Mouse (Mus musculus) ovary, postnatal 14 days (tissue): ENCODE measurements at regions not wholly inside any gene's neighbourhood (a gene's known extent, or its start where the extent isn't known, plus 50 kb on each side); places are given as distances from the start of the nearest gene placed in this dataset.

ENCODE experiments used
- DNase-seq: peaks from one replicate; pipeline ENCODE4 v3.0.0; 2022; ENCODE audit warnings: low spot score

DNA sequence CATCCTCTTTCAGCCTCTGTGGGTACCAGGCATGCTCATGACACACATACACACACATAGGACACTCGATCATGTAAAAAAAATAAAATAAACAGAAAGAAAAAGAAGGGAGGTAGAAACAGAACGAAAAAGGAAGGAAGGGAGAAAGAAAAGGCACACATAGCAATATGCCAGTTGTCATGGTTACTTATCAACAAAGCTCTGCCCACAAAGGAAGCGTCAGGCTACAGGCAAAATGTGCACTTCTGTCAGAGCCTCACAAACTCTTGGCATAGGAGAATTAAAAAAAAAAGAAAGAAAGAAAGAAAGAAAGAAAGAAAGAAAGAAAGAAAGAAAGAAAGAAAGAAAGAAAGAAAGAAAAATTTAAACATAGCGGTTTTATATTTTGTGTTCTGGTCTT is 56.9 kb upstream of the Sox2 start:
- DNase-seq: no peak

DNA sequence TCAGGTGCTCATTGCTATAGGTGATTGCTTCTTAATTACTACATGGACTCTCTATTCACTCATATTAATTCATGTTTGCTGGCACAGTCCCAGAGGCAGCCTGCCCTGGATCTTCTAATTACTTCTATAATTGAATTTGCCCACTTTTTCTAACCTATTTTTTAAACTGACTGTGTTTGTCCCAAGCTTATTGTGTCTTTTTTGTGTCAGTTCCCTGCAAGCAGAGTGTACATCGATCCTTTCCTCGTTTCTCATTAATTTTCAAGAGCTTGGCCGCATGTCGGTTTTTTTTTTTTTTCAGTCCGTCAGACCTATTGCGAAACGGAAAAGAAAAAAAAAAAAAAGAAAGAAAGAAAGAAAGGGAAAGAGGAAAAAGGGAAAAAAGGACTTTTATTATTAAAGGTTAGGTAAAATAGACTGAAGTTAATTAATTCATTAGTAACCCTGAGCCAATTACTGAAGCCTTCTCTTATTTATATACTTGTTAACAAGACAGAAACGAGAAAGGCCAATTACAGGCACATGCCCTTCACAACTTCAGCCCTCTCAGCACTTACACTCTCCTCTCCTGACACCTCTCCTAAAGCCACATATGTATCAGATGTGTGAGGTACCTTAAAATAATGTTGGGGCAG is 72.2 kb upstream of the Sox2 start:
- DNase-seq: no peak

DNA sequence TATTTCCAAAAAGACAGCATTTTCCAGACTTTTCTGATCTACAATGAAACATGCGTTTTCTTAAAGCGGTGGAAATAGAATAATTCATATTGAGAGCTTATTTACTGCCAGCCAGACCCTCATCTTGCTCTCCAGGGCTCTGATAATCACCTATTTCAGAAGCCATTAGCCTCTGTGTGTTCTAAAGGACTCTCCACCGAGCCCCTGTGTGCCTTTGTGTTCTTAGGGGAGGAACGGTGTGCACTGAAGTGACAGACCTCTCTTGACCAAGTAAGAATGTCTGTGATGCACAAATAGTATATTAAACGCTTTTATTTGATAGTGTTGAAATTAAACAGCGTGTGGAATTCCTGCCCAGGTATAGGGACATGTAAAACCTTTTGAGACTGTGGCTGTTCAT is 73.1 kb upstream of the Sox2 start:
- no peak for DNase-seq

DNA sequence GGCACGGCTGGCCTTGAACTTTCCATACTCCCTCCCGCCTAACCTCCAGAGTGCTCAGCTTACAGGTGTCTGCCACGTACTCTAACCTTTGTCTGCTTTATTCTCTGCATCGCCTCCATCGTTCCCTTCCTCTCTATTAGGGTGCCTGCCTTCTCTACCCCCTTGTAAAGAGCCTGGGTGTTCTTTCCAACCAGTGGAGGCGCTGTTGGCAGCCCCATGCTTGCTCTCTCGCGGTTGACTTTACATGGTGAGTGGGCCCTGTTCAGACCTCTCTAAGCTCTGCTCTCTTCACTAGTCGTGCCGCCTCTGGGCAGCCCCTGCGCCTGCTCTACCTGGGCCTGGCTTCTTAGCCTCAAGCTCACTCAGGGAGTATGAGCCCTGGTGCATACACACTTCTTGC is 74.0 kb upstream of the Sox2 start:
- DNase-seq: no peak

DNA sequence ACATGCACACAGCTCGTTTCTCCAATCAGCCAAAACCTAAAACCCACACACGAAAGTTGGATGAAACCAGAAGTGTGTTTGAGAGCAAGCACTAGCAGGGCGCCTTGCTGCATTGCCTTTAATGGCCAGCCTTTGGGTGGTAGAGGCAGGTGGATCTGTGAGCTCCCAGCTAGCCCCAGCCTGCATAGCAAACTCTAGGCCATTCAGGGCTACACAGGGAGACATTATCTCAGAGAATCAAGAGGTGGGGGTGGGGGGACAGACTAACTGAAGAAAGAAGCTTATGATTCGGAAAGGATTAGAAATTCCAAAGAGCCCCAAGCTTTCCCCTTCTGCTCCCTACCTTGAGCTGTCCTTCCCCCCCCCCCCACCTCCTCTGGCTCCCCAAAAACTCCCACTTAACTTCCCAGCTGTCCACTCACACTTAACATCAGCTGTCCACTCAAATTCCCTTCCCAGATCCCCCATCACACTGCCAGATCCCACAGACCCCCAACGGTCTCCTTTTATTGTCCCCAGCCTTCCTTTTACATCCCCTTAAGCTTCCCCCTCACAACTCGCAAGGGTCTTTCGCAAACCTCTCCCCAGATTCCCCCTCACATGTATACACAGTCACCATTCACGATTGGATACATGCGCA is 75.4 kb upstream of the Sox2 start:
- no peak for DNase-seq

DNA sequence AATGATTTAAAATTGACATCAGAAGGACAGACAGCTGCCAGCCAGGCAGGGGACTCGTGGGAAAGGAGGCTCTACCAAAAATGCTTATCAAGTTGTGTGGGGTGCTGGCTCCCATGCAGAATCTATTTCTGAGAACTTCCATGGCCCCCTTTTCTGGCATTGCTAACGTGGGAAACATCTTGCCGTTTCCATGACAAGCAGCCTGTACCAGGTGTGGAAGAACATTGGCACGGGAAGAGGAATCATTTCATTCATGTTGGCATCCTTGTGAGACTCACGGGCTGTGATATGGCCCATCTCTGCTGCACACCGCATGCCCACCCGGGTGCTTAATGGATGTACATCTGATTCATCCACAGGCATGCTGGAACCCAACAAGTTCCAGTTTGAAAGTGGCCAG is 76.9 kb upstream of the Sox2 start:
- no peak for DNase-seq

DNA sequence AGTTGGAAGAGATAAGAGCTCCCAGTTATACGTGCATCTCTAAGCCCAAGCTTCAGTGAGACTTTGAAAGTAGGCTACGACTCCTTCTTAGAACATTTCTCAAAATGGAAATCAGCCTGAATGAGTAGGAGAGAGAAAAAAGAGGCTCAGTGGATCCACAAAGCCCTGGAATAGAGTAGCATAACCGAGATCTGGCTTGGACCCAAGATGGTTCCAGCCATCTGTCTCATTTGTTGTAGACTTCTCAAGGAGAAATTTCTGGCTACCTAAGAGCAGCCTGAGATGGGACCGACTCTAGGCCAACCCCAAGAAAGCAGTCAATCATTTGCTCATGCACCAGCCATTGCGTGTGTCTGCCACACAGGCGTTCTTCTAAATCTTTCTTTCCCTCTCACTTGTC is 78.1 kb upstream of the Sox2 start:
- DNase-seq: no peak

DNA sequence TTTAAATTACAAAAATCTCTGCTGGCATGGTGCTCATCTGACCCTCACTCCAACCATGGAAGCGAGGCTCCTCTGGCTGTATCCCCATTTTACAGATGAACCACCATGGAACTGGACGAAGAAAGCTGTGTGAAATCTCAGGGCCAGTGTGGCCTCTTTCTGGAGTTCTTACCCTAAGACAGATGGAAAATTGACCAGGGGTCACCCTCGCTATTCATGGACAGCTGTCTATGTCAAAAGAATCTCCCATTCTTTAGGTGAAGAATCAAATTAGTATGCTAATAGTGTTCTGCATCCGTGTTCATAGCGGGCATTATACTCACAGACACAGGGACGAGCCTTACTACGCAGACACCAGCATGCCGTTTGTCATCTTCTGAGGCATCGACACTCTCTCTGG is 78.6 kb upstream of the Sox2 start:
- no peak for DNase-seq

DNA sequence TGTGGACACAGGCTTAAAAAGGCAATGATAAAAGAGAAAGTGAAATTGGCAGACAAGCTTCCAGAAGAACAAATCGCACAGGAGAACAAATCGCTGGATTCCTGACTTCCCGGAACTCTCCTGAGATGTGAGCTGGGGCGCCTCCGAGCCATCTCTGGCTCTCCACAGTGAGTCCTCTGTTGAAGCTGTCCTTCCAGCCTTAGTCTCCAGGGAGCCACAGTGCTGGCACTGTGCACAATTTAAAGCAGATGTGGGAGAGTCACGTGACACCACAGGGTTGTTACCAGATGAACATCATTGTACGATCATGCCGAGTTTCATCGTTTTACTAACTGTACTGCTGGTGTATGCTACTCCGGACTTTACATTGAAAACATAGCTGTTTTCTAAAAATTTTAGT is 80.2 kb upstream of the Sox2 start:
- no peak for DNase-seq

DNA sequence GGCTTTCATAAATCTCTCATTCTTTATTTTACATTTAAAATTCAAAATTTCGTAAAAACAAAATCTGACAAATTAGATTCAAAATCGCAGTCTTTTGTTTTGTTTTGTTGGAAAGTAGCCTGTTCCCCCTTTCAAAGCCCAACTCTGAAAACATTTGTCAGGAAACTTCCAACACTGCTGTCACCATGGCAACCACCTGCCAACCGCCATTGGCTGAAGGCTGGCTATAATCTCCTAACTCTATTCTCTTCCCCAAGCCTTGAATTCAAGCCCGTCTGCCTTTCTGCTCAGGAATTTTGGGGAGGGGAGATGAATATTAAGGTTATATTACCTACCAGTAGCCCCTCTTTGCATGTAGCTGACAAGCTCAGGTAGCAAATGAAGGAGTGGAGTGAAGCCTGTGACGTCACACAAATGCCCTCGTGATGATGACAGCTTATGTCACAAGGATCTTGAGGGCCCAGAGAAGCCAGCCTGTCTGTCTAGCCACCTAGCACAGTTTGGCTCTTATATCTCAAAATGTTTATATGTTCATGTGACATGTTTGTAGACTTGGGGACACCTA is 82.0 kb upstream of the Sox2 start:
- no peak for DNase-seq

DNA sequence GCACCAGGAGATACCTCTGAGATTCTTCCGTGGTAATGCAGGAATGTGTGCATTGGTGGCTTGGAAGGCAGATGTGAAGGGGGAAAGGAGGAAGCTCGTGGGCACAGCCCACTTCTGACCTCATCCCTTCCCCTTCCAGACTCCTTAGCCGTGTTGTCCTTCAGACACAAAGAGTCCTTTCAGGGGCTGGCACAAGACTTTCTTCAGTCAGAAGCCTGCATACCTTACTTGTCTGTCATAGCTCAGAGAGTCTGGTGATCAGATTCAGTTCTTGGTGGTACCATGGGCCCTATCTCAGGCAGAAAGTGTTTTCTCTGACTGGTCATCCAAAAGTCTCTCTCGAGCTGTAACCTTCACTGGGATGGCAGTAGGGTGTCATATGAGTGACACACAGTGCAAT is 84.8 kb upstream of the Sox2 start:
- no peak for DNase-seq

DNA sequence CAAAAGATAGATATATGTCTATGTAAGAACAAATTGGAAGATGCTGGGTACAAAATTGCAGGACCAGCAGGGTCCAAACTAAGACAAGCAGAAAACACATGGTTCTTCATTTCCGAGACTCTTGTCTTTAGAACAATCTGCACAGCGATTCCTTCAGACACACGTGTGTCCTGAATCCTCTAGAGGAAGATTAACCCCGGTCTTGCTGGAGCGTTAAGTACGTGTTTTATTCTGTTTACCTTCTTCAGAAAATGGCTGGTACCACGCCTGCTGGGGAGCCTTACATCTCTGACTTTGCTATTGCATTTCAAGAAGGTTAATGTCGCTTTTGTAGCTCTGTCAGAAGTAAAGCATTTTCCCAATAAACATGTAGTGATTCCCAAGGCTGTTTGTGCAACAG is 87.3 kb upstream of the Sox2 start:
- DNase-seq: no peak

DNA sequence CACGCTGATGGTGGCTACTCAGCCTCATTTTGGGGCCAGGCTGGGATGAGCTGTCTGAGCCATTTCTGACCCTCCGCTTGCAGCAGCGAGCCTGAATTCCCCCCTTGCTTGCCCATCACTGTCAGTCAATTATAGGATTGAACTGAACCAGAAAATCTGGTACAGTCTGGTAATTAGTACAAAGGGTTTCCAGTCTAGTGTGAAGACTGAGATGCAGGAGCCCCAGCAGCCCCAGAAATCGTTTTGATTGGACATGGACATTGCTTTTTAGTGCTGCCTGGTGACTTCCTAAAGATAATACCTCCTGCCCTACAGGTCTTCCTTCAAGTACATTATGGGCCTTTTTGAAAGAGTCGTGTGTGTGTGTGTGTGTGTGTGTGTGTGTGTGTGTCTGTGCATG is 88.5 kb upstream of the Sox2 start:
- DNase-seq: no peak

DNA sequence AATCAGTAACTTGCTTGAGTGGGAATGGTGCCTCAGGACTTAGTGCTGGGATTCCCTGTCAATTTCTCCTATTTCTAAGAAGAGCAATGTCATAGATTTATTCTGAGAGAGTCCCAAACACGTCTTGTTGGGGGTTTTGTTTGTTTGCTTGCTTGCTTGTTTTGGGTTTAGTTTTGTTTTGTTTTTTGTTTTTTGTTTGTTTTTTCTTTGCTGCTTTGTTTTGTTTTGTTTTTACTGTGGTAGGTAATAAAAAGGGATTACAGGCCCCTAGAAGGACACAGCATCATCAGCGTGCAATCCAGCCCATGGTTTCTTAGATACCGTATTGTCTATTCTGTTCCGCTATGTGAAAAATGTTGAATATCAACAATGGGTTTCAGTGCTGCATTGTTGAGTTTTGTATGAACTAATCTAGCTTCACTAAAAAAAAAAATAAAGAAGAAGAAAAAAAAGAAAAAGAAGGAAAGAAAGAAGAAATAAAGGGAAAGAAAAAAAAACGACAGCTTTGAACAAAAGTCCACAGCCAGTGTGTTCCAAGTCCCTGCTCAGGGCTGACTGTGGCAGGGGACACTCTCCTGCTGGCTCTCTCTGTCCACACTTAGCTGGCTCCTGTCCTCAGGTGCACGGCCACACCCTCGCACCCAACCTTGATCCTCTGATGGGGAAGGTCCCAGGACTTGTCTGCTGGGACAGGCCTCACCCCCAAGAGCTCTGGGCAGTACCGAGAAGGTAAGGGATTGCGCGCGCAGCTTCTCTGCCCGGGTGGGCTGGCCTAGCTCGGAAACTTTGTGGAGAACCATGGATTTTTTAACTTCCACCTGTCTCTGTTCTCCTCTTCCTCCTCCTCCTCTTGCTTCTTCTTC is 90.1 kb upstream of the Sox2 start:
- DNase-seq: no peak

DNA sequence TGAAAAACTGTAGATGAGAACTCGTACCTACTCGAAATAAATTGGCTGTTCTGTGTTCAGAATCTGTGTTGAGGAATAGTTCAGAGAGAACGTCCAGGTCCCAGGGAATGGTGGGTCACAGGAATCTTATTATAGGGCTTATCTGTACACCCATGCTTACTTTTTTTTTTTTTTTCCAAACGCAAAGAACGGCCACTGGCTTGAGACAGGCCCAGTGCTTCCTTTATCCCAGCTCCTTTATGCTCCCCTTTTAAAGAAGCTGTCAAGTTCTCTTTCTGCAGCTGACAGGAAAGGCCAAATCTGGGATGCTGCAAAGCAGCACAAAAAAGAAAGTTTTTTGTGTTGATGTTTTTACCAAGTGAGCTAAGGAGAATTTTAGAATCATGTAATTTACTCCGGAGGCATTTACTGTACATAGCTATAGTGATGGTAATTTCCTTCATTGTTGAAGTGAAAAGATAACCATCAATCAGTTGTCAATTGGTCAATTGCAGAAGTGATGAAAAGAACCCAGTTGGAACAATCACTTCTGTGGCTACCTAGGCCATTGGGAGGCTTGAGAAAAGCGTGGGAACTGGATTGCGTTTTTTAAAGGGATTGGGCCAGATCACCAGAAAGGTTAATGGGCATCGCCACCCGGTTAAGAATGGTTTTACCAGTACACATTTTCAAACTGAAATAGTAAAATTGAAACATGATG is 91.2 kb upstream of the Sox2 start:
- DNase-seq: no peak

DNA sequence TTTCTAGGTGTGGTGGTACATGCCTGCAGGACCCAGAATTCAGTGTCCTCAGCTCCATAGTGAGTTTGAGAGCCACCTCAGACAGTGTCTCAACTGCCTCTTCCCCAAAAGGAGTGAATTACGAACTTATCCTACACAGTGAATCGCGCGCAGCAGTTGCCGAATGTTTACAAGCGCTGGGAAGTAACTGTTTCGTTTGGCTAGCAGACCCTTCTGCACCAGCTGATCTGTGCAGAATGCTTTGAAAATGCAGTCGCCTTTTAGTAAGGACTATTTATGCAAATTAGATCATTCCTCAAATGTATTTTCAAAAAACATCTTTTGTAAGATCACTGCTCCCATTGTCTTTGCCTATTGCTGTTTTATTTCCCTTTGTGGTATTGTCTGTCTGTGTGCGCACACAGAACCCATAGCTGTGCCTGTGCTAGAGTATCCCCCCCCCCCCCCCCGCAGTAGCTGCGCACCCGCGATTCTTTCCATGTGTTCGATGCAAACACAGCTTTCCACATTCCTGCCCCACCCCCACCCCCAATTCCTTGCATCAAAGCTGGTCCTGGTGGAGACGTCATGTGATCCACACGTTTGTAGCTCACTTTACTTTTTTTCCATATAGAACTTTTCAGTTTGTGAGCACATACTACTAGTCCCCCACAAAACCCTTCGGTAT is 97.5 kb upstream of the Sox2 start:
- no peak for DNase-seq

DNA sequence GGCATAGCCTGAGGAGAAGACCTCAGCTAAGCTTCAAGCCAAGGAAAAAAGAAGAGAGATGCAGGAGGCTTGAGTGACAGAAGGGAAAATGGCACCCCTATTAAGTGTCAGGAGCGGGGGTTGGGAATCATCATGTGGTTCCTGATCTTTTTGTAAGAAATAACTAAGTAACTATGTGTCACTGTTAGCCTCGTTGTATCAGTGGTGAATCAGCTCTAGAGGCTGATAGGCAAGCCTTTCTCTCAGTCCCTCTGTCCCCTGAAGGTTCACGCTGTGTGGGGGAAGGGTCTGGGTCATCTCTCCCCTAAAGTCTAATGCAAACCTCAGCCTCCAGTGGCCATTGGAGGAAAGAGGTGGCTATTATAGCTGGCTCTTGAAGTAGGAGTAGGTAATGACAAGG is 99.1 kb upstream of the Sox2 start:
- DNase-seq: no peak

DNA sequence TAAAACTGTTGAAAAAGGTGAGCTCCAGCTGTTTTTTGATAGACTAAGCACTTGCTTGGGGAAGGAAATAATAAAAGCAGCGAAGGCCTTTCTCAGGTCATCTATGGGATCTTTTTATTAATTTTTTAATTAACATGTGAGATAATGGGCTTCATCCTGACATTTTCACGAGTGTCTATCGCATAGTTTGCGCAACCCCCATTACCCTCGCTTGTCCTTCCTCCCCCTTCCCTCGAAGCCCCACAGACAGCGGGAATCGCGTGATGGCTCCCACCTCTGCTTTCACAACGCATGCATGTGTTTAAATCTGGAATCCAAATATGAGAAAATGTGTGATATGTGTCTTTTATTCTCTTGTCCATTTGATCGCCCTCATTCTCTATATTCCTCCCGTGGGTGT is 100.0 kb upstream of the Sox2 start:
- no peak for DNase-seq

DNA sequence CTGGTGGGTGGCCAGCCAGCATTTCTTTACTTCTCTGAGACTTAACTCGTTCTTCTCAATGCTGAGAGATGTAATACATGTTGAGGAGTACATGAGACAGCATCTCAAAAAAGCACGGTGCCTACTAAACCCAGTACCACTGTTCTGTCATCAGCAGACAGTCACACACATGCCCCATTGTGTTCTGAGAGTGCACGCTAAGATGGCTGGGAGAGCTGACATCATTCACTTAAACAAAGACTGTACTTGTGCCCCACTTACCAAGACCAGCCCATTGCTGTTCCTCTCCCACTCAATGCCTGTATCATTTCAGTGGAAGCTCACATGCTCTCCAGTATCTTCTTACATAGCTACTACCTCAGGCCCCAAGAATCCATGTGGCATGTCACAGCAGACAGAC is 117.8 kb upstream of the Sox2 start:
- no peak for DNase-seq

DNA sequence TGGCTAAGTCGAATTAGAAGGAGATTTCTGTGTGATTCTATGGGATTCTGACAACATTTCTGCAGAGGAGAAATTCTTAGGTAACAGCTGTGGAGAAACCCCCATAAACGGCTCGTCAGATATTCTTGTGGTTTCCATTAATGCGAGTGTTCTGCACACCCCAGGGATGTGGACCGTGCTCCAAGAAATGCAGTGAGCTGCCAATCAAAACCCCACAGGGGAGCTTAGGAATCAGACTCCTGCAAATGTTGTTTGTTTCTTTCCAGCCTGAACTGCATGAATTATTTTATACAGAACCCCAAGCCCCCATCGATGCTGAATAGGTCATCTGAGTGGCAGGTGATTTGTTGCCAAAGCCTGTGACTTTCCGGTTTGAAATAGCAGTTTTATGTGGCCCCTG is 118.4 kb upstream of the Sox2 start:
- no peak for DNase-seq

DNA sequence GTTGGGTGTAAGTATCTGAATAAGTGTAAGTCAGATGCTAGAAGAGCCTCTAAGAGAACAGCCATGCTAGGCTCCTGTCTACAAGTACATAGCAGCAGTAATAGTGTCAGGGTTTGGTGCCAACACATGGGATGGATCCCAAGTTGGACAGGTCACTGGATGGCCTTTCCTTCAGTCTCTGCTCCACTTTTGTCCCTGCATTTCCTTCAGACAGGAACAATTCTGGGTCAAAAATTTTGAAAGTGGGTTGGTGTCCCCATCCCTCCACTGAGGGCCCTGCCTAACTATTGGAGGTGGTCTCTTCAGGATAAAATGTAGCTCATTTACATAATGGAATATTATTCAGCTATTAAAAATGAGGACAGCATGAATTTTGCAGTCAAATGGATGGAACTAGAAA is 122.7 kb upstream of the Sox2 start:
- DNase-seq: no peak

DNA sequence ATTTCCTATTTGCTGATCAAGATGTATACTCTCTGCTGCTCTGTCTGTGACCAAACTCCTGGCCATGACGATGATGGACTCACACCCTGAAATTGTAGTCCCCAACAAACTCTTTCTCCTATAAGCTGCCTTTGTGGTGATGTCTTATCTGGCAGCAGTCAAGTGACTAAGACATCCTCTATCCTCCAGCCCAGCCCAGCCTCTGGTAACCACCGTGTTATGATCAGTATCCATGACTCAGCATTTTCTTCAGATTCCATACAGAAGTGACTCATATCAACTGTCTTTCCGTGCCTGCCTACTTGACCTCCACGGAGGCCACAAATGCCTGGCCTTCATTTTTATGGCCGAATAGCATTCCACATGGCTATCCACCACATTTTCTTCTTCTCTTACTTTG is 124.5 kb upstream of the Sox2 start:
- no peak for DNase-seq
